Mouse (Mus musculus) G1E (cell line): Measurements from ENCODE around the gene Hgd.

ENCODE experiments used
- CTCF ChIP-seq: IDR thresholded peaks from 2 replicates; pipeline ENCODE4 v1.5.1; 2012; ENCODE audit warnings: low read depth, low read length, inconsistent platforms, mixed read lengths
- GATA1 ChIP-seq: IDR thresholded peaks from 2 replicates; pipeline ENCODE4 v1.6.1; 2012; ENCODE audit warnings: borderline replicate concordance, low read length, inconsistent platforms, mixed read lengths
- POLR2AphosphoS5 ChIP-seq: IDR thresholded peaks from 2 replicates; pipeline ENCODE4 v1.6.1; 2012; ENCODE audit warnings: low read depth, low read length, inconsistent platforms; ENCODE audit not compliant: insufficient replicate concordance

DNA sequence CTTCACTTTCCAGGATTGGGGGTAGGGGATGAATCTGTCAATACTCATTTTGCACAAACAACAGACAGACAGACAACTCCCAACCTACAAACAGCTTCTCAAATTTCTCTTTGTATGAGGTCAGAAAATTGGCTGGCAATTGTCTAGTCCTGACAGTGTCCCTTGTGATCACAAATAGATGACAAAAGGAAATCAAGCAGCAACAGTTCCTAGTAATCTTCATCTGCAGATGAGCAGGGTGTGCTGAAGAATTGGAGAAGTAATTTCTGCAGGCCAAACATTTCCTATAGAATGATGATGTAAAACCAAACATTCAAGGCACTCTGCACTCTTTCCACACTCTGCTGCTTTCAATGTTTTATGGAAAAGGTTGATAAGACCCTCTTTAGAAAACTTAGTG lies 57.8 kb downstream of the Hgd start:
- TF ChIP-seq CTCF (no peak), GATA1 (no peak), POLR2AphosphoS5 (no peak)
